Mouse (Mus musculus) CH12.LX (cell line): ENCODE data around the gene Wnt5b. TPM values are rescaled to one million over a fixed set of nuclear protein-coding genes. Genes with fewer than 3 reads are reported as not detected.

Experiments
- DNase-seq: peaks from one replicate; pipeline ENCODE4 v3.0.0-alpha.2; 2013; ENCODE audit errors: extremely low read depth
- H3K27ac ChIP-seq: 2 replicates; pipeline ENCODE4 v1.5.1; 2012; ENCODE audit warnings: low read depth, mild to moderate bottlenecking, control low read depth, moderate library complexity; ENCODE audit not compliant: insufficient read depth
- H3K27me3 ChIP-seq: replicated peaks from 2 replicates; pipeline ENCODE3; 2012; ENCODE audit warnings: inconsistent platforms
- H3K36me3 ChIP-seq, 2 experiments: replicated peaks in 1 of 2; 2 replicates each; pipeline versions ENCODE3 to v1.6.1; 2012; ENCODE audit warnings: inconsistent platforms in 1 of 2, low read length in 1 of 2, mild to moderate bottlenecking in 1 of 2, mixed read lengths in 1 of 2, moderate library complexity in 1 of 2; ENCODE audit not compliant: control insufficient read depth in 1 of 2, insufficient read depth in 1 of 2
- H3K4me1 ChIP-seq, 2 experiments: 2 replicates each; pipeline ENCODE4 v1.6.1; 2012; ENCODE audit warnings: inconsistent platforms in 1 of 2, moderate library complexity in 1 of 2; ENCODE audit not compliant: insufficient read depth in 2 of 2, control insufficient read depth in 1 of 2
- H3K4me2 ChIP-seq: 2 replicates; pipeline ENCODE4 v1.6.1; 2012; ENCODE audit warnings: low read depth, mild to moderate bottlenecking, control low read depth; ENCODE audit not compliant: poor library complexity, insufficient read depth, severe bottlenecking
- H3K4me3 ChIP-seq, 3 experiments: fragments of 150-350 bp in 1 of 3; sonication (generic) in 1 of 3; replicated peaks in 1 of 3; 2 replicates each; pipeline versions ENCODE3 to v1.5.1; 2011 to 2012; ENCODE audit warnings: low read depth in 2 of 3, low read length in 2 of 3, mild to moderate bottlenecking in 2 of 3, moderate library complexity in 2 of 3, control low read depth in 1 of 3, improper control_type of control experiment in 1 of 3, inconsistent platforms in 1 of 3, mixed read lengths in 1 of 3; ENCODE audit not compliant: poor library complexity in 1 of 3
- H3K79me2 ChIP-seq: replicated peaks from 2 replicates; pipeline ENCODE4 v1.6.1; 2012; ENCODE audit warnings: mild to moderate bottlenecking, moderate library complexity; ENCODE audit not compliant: control insufficient read depth, poor library complexity, insufficient read depth, severe bottlenecking; ENCODE audit errors: extremely low read depth
- H3K9ac ChIP-seq: 2 replicates; pipeline ENCODE4 v1.6.1; 2012; ENCODE audit warnings: low read depth, mild to moderate bottlenecking, control low read depth, moderate library complexity; ENCODE audit not compliant: insufficient read depth
- H3K9me3 ChIP-seq: replicated peaks from 2 replicates; pipeline ENCODE3; 2012; ENCODE audit warnings: low read length, inconsistent platforms, mixed read lengths
- CHD1 ChIP-seq: IDR thresholded peaks from 2 replicates; pipeline ENCODE4 v1.6.1; 2012; ENCODE audit warnings: low read depth, low read length, improper control_type of control experiment, inconsistent platforms
- CTCF ChIP-seq, 2 experiments: IDR thresholded peaks in 1 of 2; conservative IDR thresholded peaks in 1 of 2; 2 replicates each; pipeline ENCODE4 v1.5.1; 2011 to 2012; ENCODE audit warnings: low read depth in 2 of 2, low read length in 2 of 2, improper control_type of control experiment in 1 of 2, inconsistent platforms in 1 of 2, mild to moderate bottlenecking in 1 of 2, moderate library complexity in 1 of 2
- E2F4 ChIP-seq: IDR thresholded peaks from 2 replicates; pipeline ENCODE4 v1.6.1; 2011; ENCODE audit warnings: low read depth, low read length, improper control_type of control experiment; ENCODE audit not compliant: insufficient replicate concordance
- ELF1 ChIP-seq: IDR thresholded peaks from 2 replicates; pipeline ENCODE4 v1.6.1; 2014; ENCODE audit warnings: low read depth, mild to moderate bottlenecking, inconsistent platforms, low read length, improper control_type of control experiment
- EP300 ChIP-seq: IDR thresholded peaks from 2 replicates; pipeline ENCODE4 v1.6.1; 2011; ENCODE audit warnings: low read length, improper control_type of control experiment
- ETS1 ChIP-seq: conservative IDR thresholded peaks from 2 replicates; pipeline ENCODE4 v1.6.1; 2012; ENCODE audit warnings: low read depth, mild to moderate bottlenecking, inconsistent platforms, low read length, improper control_type of control experiment, moderate library complexity
- GABPA ChIP-seq: IDR thresholded peaks from 2 replicates; pipeline ENCODE4 v1.6.1; 2012; ENCODE audit warnings: low read depth, low read length, improper control_type of control experiment, inconsistent platforms; ENCODE audit not compliant: insufficient replicate concordance
- JUN ChIP-seq: IDR thresholded peaks from 2 replicates; pipeline ENCODE4 v1.6.1; 2011; ENCODE audit warnings: low read depth, mild to moderate bottlenecking, low read length, improper control_type of control experiment, moderate library complexity; ENCODE audit not compliant: insufficient read depth
- MAFK ChIP-seq: IDR thresholded peaks from 2 replicates; pipeline ENCODE4 v1.6.1; 2011; ENCODE audit warnings: low read length, improper control_type of control experiment; ENCODE audit not compliant: insufficient replicate concordance
- MAX ChIP-seq: IDR thresholded peaks from 2 replicates; pipeline ENCODE4 v1.6.1; 2011; ENCODE audit warnings: low read length, improper control_type of control experiment
- MAZ ChIP-seq: IDR thresholded peaks from 2 replicates; pipeline ENCODE4 v1.6.1; 2012; ENCODE audit warnings: low read depth, mild to moderate bottlenecking, inconsistent platforms, low read length, improper control_type of control experiment, moderate library complexity
- MXI1 ChIP-seq: IDR thresholded peaks from 2 replicates; pipeline ENCODE4 v1.6.1; 2011; ENCODE audit warnings: mild to moderate bottlenecking, low read depth, low read length, improper control_type of control experiment
- NRF1 ChIP-seq: IDR thresholded peaks from 2 replicates; pipeline ENCODE4 v1.6.1; 2014; ENCODE audit warnings: low read depth, mild to moderate bottlenecking, inconsistent platforms, low read length, improper control_type of control experiment, moderate library complexity
- PAX5 ChIP-seq: IDR thresholded peaks from 2 replicates; pipeline ENCODE4 v1.6.1; 2012; ENCODE audit warnings: low read length, inconsistent platforms, mixed read lengths
- POLR2A ChIP-seq: IDR thresholded peaks from 2 replicates; pipeline ENCODE4 v1.6.1; 2011; ENCODE audit warnings: low read depth, mild to moderate bottlenecking, improper control_type of control experiment, low read length
- POLR2AphosphoS2 ChIP-seq: IDR thresholded peaks from 2 replicates; pipeline ENCODE4 v1.6.1; 2011; ENCODE audit warnings: low read depth, low read length, improper control_type of control experiment
- RAD21 ChIP-seq: IDR thresholded peaks from 2 replicates; pipeline ENCODE4 v1.6.1; 2011; ENCODE audit warnings: low read depth, mild to moderate bottlenecking, low read length, improper control_type of control experiment, moderate library complexity
- SIN3A ChIP-seq: IDR thresholded peaks from 2 replicates; pipeline ENCODE4 v1.6.1; 2012; ENCODE audit warnings: low read length, improper control_type of control experiment, inconsistent platforms
- SMC3 ChIP-seq: IDR thresholded peaks from 2 replicates; pipeline ENCODE4 v1.6.1; 2011; ENCODE audit warnings: low read depth, low read length, improper control_type of control experiment
- USF1 ChIP-seq: IDR thresholded peaks from 2 replicates; pipeline ENCODE4 v1.6.1; 2014; ENCODE audit warnings: low read depth, mild to moderate bottlenecking, inconsistent platforms, low read length, improper control_type of control experiment
- USF2 ChIP-seq: conservative IDR thresholded peaks from 2 replicates; pipeline ENCODE4 v1.6.1; 2011; ENCODE audit warnings: low read depth, low read length, improper control_type of control experiment
- ZC3H11A ChIP-seq: IDR thresholded peaks from 2 replicates; pipeline ENCODE4 v1.6.1; 2012; ENCODE audit warnings: low read depth, mild to moderate bottlenecking, inconsistent platforms, low read length, improper control_type of control experiment
- ZMIZ1 ChIP-seq: IDR thresholded peaks from 2 replicates; pipeline ENCODE4 v1.6.1; 2012; ENCODE audit warnings: low read depth, mild to moderate bottlenecking, inconsistent platforms, low read length, improper control_type of control experiment
- ZNF384 ChIP-seq: IDR thresholded peaks from 2 replicates; pipeline ENCODE4 v1.6.1; 2012; ENCODE audit warnings: low read depth, low read length, improper control_type of control experiment, inconsistent platforms
- dilution Hi-C: fragments of 300-500 bp; cut with MboI; formaldehyde crosslinking; loops from 2 replicates; pipeline ENCODE4 v1.14.3; 2020; ENCODE audit warnings: low sequenced_read_pairs; ENCODE audit not compliant: extremely low pct_unique_long_range_greater_than_20kb, extremely low pct_ligation_motif_present
- in situ Hi-C: fragments of 300-500 bp; cut with MboI; formaldehyde crosslinking; loops from 3 replicates; pipeline ENCODE4 v1.14.3; 2019; ENCODE audit warnings: low sequenced_read_pairs, low pct_ligation_motif_present, low pct_unique_long_range_greater_than_20kb, mixed read lengths
- polyA plus RNA-seq: library from polyadenylated mRNA; unstranded; fragments of >175 nt; gene quantifications from 2 replicates; pipeline ENCODE4 v1.2.1, GENCODE M21; 2012; ENCODE audit warnings: low read depth; ENCODE audit not compliant: insufficient read length
- total RNA-seq, 2 experiments: library from RNA; depleted of rRNA; stranded (reverse); fragments of 300-350 nt in 1 of 2; fragments of >200 nt in 1 of 2; gene quantifications; 2 replicates each; pipeline ENCODE4 v1.2.3; 2012 to 2014

Gene Wnt5b
- total and polyA plus RNA-seq, 3 experiments: 1.2 to 2.0 (median 1.5) TPM

- no peaks in the 10 kb centered on the region for H3K4me1 ChIP-seq
- H3K4me3 ChIP-seq: no peak overlapping the region
- no peaks in the 10 kb centered on the region for H3K27me3 ChIP-seq
- no peak overlapping the region for H3K27ac ChIP-seq
- H3K79me2 ChIP-seq: no peaks in the 10 kb centered on the region
- H3K9me3 ChIP-seq: no peaks in the 10 kb centered on the region
- peaks cover 0 to 17% of the 10 kb centered on the region in 2 experiments for H3K36me3 ChIP-seq
- no peak for TF ChIP-seq MAX
- no peak for TF ChIP-seq POLR2AphosphoS2
- no peak for TF ChIP-seq CHD1
- TF ChIP-seq PAX5: no peak
- no peak for TF ChIP-seq EP300
- no peak for TF ChIP-seq MAZ
- TF ChIP-seq SMC3: no peak
- no peak for TF ChIP-seq RAD21
- TF ChIP-seq ELF1: no peak
- TF ChIP-seq POLR2A: no peak
- TF ChIP-seq, all 38 proteins: peak for 0
- no peak overlapping the region for H3K9ac ChIP-seq
- no peak for DNase-seq
- dilution Hi-C loops (no loop called here), in situ Hi-C loops (no loop called here)
- H3K4me2 ChIP-seq: no peak overlapping the region
Measured at GRCm38 (mm10) chr6:119431751-119432324, 112.3 kb downstream of the Wnt5b start.

GRCm38 (mm10) chr6:119430508-119430907, 113.6 kb downstream of the Wnt5b start:
- no peaks in the 10 kb centered on the region for H3K4me1 ChIP-seq
- H3K79me2 ChIP-seq: no peaks in the 10 kb centered on the region
- H3K9me3 ChIP-seq: no peaks in the 10 kb centered on the region
- peak; percentile 66 to 91 for TF ChIP-seq CTCF (conservative IDR thresholded peaks at IDR 0.05 in 1 of 2, IDR thresholded peaks at IDR 0.05 in 1 of 2; ENCODE audit: low read depth in 2 of 2, low read length in 2 of 2)
- no peak for TF ChIP-seq SIN3A
- TF ChIP-seq PAX5: no peak
- peak; percentile 62 for TF ChIP-seq ZC3H11A
- no peak for TF ChIP-seq USF1
- no peak for TF ChIP-seq MAX
- peak; percentile 99 for TF ChIP-seq RAD21
- peak; percentile 87 for TF ChIP-seq SMC3
- TF ChIP-seq ZNF384: no peak
- TF ChIP-seq, all 38 proteins: peak for 4
- no peak overlapping the region for H3K9ac ChIP-seq
- no peaks in the 10 kb centered on the region for H3K27me3 ChIP-seq
- in situ Hi-C loops: no loop called here
- H3K4me2 ChIP-seq: no peak overlapping the region
- peaks cover 0 to 15% of the 10 kb centered on the region in 2 experiments for H3K36me3 ChIP-seq
- dilution Hi-C loops: no loop called here
- no peak overlapping the region for H3K27ac ChIP-seq
- DNase-seq: peak; percentile 49
- no peak overlapping the region for H3K4me3 ChIP-seq

- Histone ChIP-seq H3K27ac (no peak overlapping the region), H3K4me3 (no peak overlapping the region), H3K9me3 (peaks cover 4% of the 10 kb centered on the region), H3K9ac (no peak overlapping the region), H3K36me3 (peaks cover 0 to 12% of the 10 kb centered on the region in 2 experiments), H3K79me2 (no peaks in the 10 kb centered on the region), H3K4me1 (no peaks in the 10 kb centered on the region), H3K4me2 (no peak overlapping the region), H3K27me3 (no peaks in the 10 kb centered on the region)
- DNase-seq: no peak
- TF ChIP-seq ZMIZ1 (no peak), JUN (no peak), NRF1 (no peak), E2F4 (no peak), GABPA (no peak), MAFK (no peak), CHD1 (no peak), ZNF384 (no peak), ETS1 (no peak), ZC3H11A (no peak), MXI1 (no peak), USF2 (no peak)
- in situ Hi-C loops (loop anchor here (5.0 kb wide), 1 partner anchor 207 kb away; no protein-coding TSS in a partner anchor), dilution Hi-C loops (no loop called here)
Measured at GRCm38 (mm10) chr6:119429311-119429710, 114.8 kb downstream of the Wnt5b start.
